Mouse (Mus musculus) forebrain, embryonic 11.5 days (tissue): ENCODE results near the gene Prlr. TPM values are rescaled to one million over a fixed set of nuclear protein-coding genes. Genes with fewer than 3 reads are reported as not detected.

Experiments
- ATAC-seq: fragments of 200-750 bp; cut with Nextera tagmentation; replicated peaks from 2 replicates; pipeline ENCODE4 v1.8.0; 2017; ENCODE audit warnings: moderate TSS enrichment; ENCODE audit not compliant: low FRiP score
- DNase-seq: peaks from one replicate; pipeline ENCODE4 v3.0.0-alpha.2; 2017; ENCODE audit warnings: low spot score
- H3K27ac ChIP-seq: fragments of 300-500 bp; sonication (generic); 2 replicates; pipeline ENCODE4 v1.5.1; 2014; ENCODE audit warnings: low read depth, low read length
- H3K27me3 ChIP-seq: fragments of 300-500 bp; sonication (generic); 2 replicates; pipeline ENCODE4 v1.6.1; 2014; ENCODE audit warnings: mild to moderate bottlenecking, low read length, mixed read lengths; ENCODE audit not compliant: control insufficient read depth, insufficient read depth
- H3K36me3 ChIP-seq: fragments of 300-500 bp; sonication (generic); 2 replicates; pipeline ENCODE4 v1.6.1; 2014; ENCODE audit warnings: mild to moderate bottlenecking, low read length, moderate library complexity, mixed read lengths; ENCODE audit not compliant: control insufficient read depth, insufficient read depth
- H3K4me1 ChIP-seq: fragments of 300-500 bp; sonication (generic); replicated peaks from 2 replicates; pipeline ENCODE4 v1.6.1; 2014; ENCODE audit warnings: low read length, mixed read lengths; ENCODE audit not compliant: control insufficient read depth, insufficient read depth
- H3K4me2 ChIP-seq: fragments of 300-500 bp; sonication (generic); 2 replicates; pipeline ENCODE4 v1.6.1; 2014; ENCODE audit warnings: low read depth, mild to moderate bottlenecking, low read length, moderate library complexity, mixed read lengths; ENCODE audit not compliant: severe bottlenecking
- H3K4me3 ChIP-seq: fragments of 300-500 bp; sonication (generic); 2 replicates; pipeline ENCODE4 v1.5.1; 2014; ENCODE audit warnings: low read depth, low read length
- H3K9ac ChIP-seq: fragments of 300-500 bp; sonication (generic); 2 replicates; pipeline ENCODE4 v1.6.1; 2014; ENCODE audit warnings: low read length
- H3K9me3 ChIP-seq: fragments of 300-500 bp; sonication (generic); 2 replicates; pipeline ENCODE4 v1.6.1; 2016; ENCODE audit warnings: low read length, mixed read lengths; ENCODE audit not compliant: control insufficient read depth
- WGBS: fragments of 180-500 bp; shearing (Covaris S2); extraction: QIAGEN DNeasy Blood & Tissue Kit; methylation state at CpG from one replicate; pipeline ENCODE4 v1.1.7; 2014; 5-methylcytosine and 5-hydroxymethylcytosine counted together
- polyA plus RNA-seq: library from polyadenylated mRNA; unstranded; fragments of >200 nt; fragmentation: Nextera tagmentation; extraction: Ambion mirVana; gene quantifications from 2 replicates; pipeline ENCODE4 v1.2.1, GENCODE M21; 2014

Prlr gene
- polyA plus RNA-seq, 1 experiment from 2014 or later: 0.24 TPM

- no peaks in the 10 kb centered on the region for H3K4me1 ChIP-seq
- H3K4me3 ChIP-seq: no peak overlapping the region
- H3K27me3 ChIP-seq: no peaks in the 10 kb centered on the region
- H3K36me3 ChIP-seq: no peaks in the 10 kb centered on the region
- 88% methylated on average over 5 of the region's 5 CpGs for WGBS
- ATAC-seq (no peak), DNase-seq (no peak)
- no peaks in the 10 kb centered on the region for H3K9me3 ChIP-seq
- H3K4me2 ChIP-seq: no peak overlapping the region
- H3K9ac ChIP-seq: no peak overlapping the region
- no peak overlapping the region for H3K27ac ChIP-seq
These were observed 63.3 kb downstream of the Prlr start for GRCm38 (mm10) chr15:10240228-10240795.

GRCm38 (mm10) chr15:10242250-10242649 is 65.2 kb downstream of the Prlr start:
- Histone ChIP-seq H3K27ac (no peak overlapping the region), H3K9me3 (no peaks in the 10 kb centered on the region), H3K4me1 (no peaks in the 10 kb centered on the region), H3K27me3 (no peaks in the 10 kb centered on the region), H3K36me3 (no peaks in the 10 kb centered on the region), H3K4me2 (no peak overlapping the region), H3K9ac (no peak overlapping the region), H3K4me3 (no peak overlapping the region)
- ATAC-seq (no peak), DNase-seq (no peak)

- Histone ChIP-seq H3K27me3 (no peaks in the 10 kb centered on the region), H3K9ac (no peak overlapping the region), H3K4me3 (no peak overlapping the region), H3K27ac (no peak overlapping the region), H3K4me2 (no peak overlapping the region), H3K9me3 (no peaks in the 10 kb centered on the region), H3K4me1 (no peaks in the 10 kb centered on the region), H3K36me3 (no peaks in the 10 kb centered on the region)
- 87% methylated on average over 4 of the region's 4 CpGs for WGBS
- no peak for DNase-seq
- ATAC-seq: no peak
These were observed 72.2 kb downstream of the Prlr start for GRCm38 (mm10) chr15:10249285-10249684.

GRCm38 (mm10) chr15:10250784-10251183 is 73.7 kb downstream of the Prlr start:
- Histone ChIP-seq H3K4me1 (no peaks in the 10 kb centered on the region), H3K4me3 (no peak overlapping the region), H3K36me3 (no peaks in the 10 kb centered on the region), H3K27me3 (no peaks in the 10 kb centered on the region), H3K27ac (no peak overlapping the region), H3K4me2 (no peak overlapping the region), H3K9ac (no peak overlapping the region), H3K9me3 (no peaks in the 10 kb centered on the region)
- DNase-seq: no peak
- ATAC-seq: no peak
- WGBS: 84% methylated on average over 6 of the region's 6 CpGs

GRCm38 (mm10) chr15:10252526-10252925 is 75.5 kb downstream of the Prlr start:
- Histone ChIP-seq H3K27ac (no peak overlapping the region), H3K27me3 (no peaks in the 10 kb centered on the region), H3K4me2 (no peak overlapping the region), H3K4me1 (no peaks in the 10 kb centered on the region), H3K9ac (no peak overlapping the region), H3K9me3 (no peaks in the 10 kb centered on the region), H3K36me3 (no peaks in the 10 kb centered on the region), H3K4me3 (no peak overlapping the region)
- DNase-seq (no peak), ATAC-seq (no peak)
- WGBS: 27% methylated on average over 1 of the region's 1 CpGs

- H3K9ac ChIP-seq: no peak overlapping the region
- H3K9me3 ChIP-seq: no peaks in the 10 kb centered on the region
- no peak overlapping the region for H3K4me2 ChIP-seq
- DNase-seq (no peak), ATAC-seq (no peak)
- WGBS: 93% methylated on average over 2 of the region's 2 CpGs
- no peaks in the 10 kb centered on the region for H3K36me3 ChIP-seq
- H3K4me3 ChIP-seq: no peak overlapping the region
- no peaks in the 10 kb centered on the region for H3K4me1 ChIP-seq
- H3K27ac ChIP-seq: no peak overlapping the region
- no peaks in the 10 kb centered on the region for H3K27me3 ChIP-seq
These were observed 85.2 kb downstream of the Prlr start for GRCm38 (mm10) chr15:10262219-10262618.

GRCm38 (mm10) chr15:10262641-10263040 is 85.6 kb downstream of the Prlr start:
- Histone ChIP-seq H3K4me3 (no peak overlapping the region), H3K4me1 (no peaks in the 10 kb centered on the region), H3K36me3 (no peaks in the 10 kb centered on the region), H3K27ac (no peak overlapping the region), H3K27me3 (no peaks in the 10 kb centered on the region), H3K9me3 (no peaks in the 10 kb centered on the region), H3K9ac (no peak overlapping the region), H3K4me2 (no peak overlapping the region)
- 92% methylated on average over 1 of the region's 1 CpGs for WGBS
- no peak for DNase-seq
- no peak for ATAC-seq

- Histone ChIP-seq H3K9ac (no peak overlapping the region), H3K9me3 (no peaks in the 10 kb centered on the region), H3K27me3 (no peaks in the 10 kb centered on the region), H3K27ac (no peak overlapping the region), H3K4me3 (no peak overlapping the region), H3K36me3 (no peaks in the 10 kb centered on the region), H3K4me1 (no peaks in the 10 kb centered on the region), H3K4me2 (no peak overlapping the region)
- 84% methylated on average over 3 of the region's 3 CpGs for WGBS
- ATAC-seq (no peak), DNase-seq (no peak)
These were observed 86.4 kb downstream of the Prlr start for GRCm38 (mm10) chr15:10263420-10263819.

- Histone ChIP-seq H3K9me3 (no peaks in the 10 kb centered on the region), H3K4me3 (no peak overlapping the region), H3K27me3 (no peaks in the 10 kb centered on the region), H3K9ac (no peak overlapping the region), H3K27ac (no peak overlapping the region), H3K4me1 (no peaks in the 10 kb centered on the region), H3K4me2 (no peak overlapping the region), H3K36me3 (no peaks in the 10 kb centered on the region)
- ATAC-seq: no peak
- WGBS: 80% methylated on average over 5 of the region's 5 CpGs
- DNase-seq: no peak
These were observed 87.8 kb downstream of the Prlr start for GRCm38 (mm10) chr15:10264885-10265284.
